Mouse (Mus musculus) heart, embryonic 14.5 days (tissue): ENCODE data around the gene Gskip. TPM values are rescaled to one million over a fixed set of nuclear protein-coding genes. Genes with fewer than 3 reads are reported as not detected.
A peak's percentile ranks its signal among the peaks of the same experiment; 100 is the strongest.

Source experiments
- ATAC-seq: fragments of 200-750 bp; cut with Nextera tagmentation; 2 replicates; pipeline ENCODE4 v1.8.0; 2017; ENCODE audit warnings: low read depth, moderate TSS enrichment; ENCODE audit not compliant: insufficient number of reproducible peaks, insufficient read depth, low FRiP score
- H3K27ac ChIP-seq, 2 experiments: fragments of 200-500 bp in 1 of 2; fragments of 300-500 bp in 1 of 2; sonication (generic) in 1 of 2; replicated peaks in 1 of 2; 2 replicates each; pipeline ENCODE4 v1.5.1; 2012 to 2014; ENCODE audit warnings: low read depth in 2 of 2, low read length in 2 of 2, control low read depth in 1 of 2, mild to moderate bottlenecking in 1 of 2, mixed read lengths in 1 of 2; ENCODE audit not compliant: control insufficient read depth in 1 of 2, insufficient read depth in 1 of 2
- H3K27me3 ChIP-seq: fragments of 300-500 bp; sonication (generic); 2 replicates; pipeline ENCODE4 v1.6.1; 2014; ENCODE audit warnings: mild to moderate bottlenecking, low read length, control low read depth; ENCODE audit not compliant: control insufficient read depth, insufficient read depth
- H3K36me3 ChIP-seq: fragments of 300-500 bp; sonication (generic); 2 replicates; pipeline ENCODE4 v1.6.1; 2014; ENCODE audit warnings: mild to moderate bottlenecking, control low read depth, low read length, mixed read lengths; ENCODE audit not compliant: control insufficient read depth, insufficient read depth
- H3K4me1 ChIP-seq, 2 experiments: fragments of 200-500 bp in 1 of 2; fragments of 300-500 bp in 1 of 2; sonication (generic) in 1 of 2; 2 replicates each; pipeline ENCODE4 v1.6.1; 2012 to 2014; ENCODE audit warnings: low read length in 2 of 2, control low read depth in 1 of 2, mixed read lengths in 1 of 2; ENCODE audit not compliant: control insufficient read depth in 2 of 2, insufficient read depth in 2 of 2
- H3K4me2 ChIP-seq: fragments of 300-500 bp; sonication (generic); 2 replicates; pipeline ENCODE4 v1.6.1; 2014; ENCODE audit warnings: mild to moderate bottlenecking, low read length
- H3K4me3 ChIP-seq, 2 experiments: fragments of 200-500 bp in 1 of 2; fragments of 300-500 bp in 1 of 2; sonication (generic) in 1 of 2; 2 replicates each; pipeline ENCODE4 v1.5.1; 2012 to 2014; ENCODE audit warnings: low read length in 2 of 2, mild to moderate bottlenecking in 2 of 2, control low read depth in 1 of 2, low read depth in 1 of 2, moderate library complexity in 1 of 2; ENCODE audit not compliant: control insufficient read depth in 1 of 2, insufficient read depth in 1 of 2
- H3K9ac ChIP-seq: fragments of 300-500 bp; sonication (generic); 2 replicates; pipeline ENCODE4 v1.6.1; 2014; ENCODE audit warnings: mild to moderate bottlenecking, low read length
- H3K9me3 ChIP-seq: fragments of 300-500 bp; sonication (generic); 2 replicates; pipeline ENCODE4 v1.6.1; 2016; ENCODE audit warnings: low read length, control low read depth; ENCODE audit not compliant: control insufficient read depth
- WGBS: fragments of 180-500 bp; shearing (Covaris S2); extraction: QIAGEN DNeasy Blood & Tissue Kit; methylation state at CpG from one replicate; pipeline ENCODE4 v1.1.7; 2014; 5-methylcytosine and 5-hydroxymethylcytosine counted together
- polyA plus RNA-seq: library from polyadenylated mRNA; unstranded; fragments of >200 nt; fragmentation: Nextera tagmentation; extraction: Ambion mirVana; gene quantifications from 2 replicates; pipeline ENCODE4 v1.2.1, GENCODE M21; 2014

Gskip gene
- polyA plus RNA-seq, 1 experiment from 2014 or later, result 25.4 TPM

DNA sequence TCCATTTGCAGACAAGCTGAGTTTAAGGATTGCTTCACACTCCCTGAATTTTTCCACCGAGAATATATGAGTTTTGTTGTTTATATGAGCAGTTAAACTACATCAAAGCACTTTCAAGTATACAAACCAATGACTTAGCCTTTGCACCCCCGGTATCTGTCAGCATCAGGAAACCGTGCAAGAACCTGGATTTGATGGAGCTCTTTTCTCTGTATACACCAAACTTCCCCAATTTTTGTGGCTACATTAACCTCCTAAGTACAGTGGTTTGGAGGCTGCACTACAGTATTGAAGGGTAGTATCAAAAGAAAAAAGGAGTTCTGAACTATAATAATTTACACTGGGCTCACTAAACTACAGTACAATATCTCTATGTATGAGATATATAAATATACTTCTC is 5.9 kb upstream of the Gskip start:
- Histone ChIP-seq H3K27ac (no peak overlapping the region), H3K4me1 (peaks cover 3 to 9% of the 10 kb centered on the region in 2 experiments), H3K27me3 (no peaks in the 10 kb centered on the region), H3K4me2 (no peak overlapping the region), H3K36me3 (peaks cover 22% of the 10 kb centered on the region), H3K9me3 (no peaks in the 10 kb centered on the region), H3K9ac (no peak overlapping the region), H3K4me3 (no peak overlapping the region)
- 92% methylated on average over 3 of the region's 3 CpGs for WGBS
- ATAC-seq, result no peak

DNA sequence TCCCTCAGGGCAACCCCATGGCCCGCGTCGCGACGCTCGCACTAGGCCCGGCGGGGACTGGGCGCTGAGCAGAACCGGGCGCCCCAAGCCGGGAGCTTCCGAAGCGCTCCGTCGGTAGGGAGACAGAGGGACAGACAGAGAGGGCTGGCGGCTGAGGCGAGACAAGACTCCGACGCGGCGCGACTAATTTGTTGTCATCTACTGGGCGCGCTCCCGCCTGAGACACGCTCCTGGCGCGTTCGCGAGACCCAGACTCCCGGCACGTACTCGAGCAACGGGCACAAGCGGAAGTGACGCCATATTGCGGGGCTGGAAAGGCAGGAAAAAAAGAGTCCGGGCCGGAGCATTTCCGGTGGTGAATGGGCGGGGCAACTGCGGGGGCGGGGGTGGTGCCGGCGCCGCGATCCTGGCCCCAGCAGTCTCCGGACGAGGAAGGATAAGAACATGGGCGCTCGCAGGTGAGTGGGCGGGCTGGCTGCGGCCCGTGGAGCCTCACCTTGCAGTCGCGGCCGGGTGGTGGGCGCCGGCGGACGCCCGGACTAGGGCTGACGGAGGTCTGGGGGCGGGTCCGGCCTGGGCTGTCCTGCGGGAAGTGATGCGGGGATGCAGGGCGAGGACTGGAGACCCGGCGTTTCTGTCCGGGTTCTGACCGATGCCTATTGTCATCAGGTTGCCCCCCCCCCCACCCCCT is 517 bp downstream of the Gskip start, which contains the start of gene Atg2b:
TSS of gene Atg2b (minus strand) at position 211 of the 691 bp plus-strand sequence.
- Histone ChIP-seq H3K27ac (peak within 1 kb of the TSS; percentile 92), H3K4me2 (peak within 1 kb of the TSS; percentile 77), H3K36me3 (peaks cover 18% of the 10 kb centered on the region), H3K27me3 (no peaks in the 10 kb centered on the region), H3K9ac (peak within 1 kb of the TSS; percentile 92), H3K9me3 (no peaks in the 10 kb centered on the region), H3K4me3 (peak within 1 kb of the TSS; percentile 81 to 83), H3K4me1 (peaks cover 5 to 19% of the 10 kb centered on the region in 2 experiments)
- under 1% methylated on average over 73 of the region's 73 CpGs for WGBS
- peak; percentile 93 for ATAC-seq

DNA sequence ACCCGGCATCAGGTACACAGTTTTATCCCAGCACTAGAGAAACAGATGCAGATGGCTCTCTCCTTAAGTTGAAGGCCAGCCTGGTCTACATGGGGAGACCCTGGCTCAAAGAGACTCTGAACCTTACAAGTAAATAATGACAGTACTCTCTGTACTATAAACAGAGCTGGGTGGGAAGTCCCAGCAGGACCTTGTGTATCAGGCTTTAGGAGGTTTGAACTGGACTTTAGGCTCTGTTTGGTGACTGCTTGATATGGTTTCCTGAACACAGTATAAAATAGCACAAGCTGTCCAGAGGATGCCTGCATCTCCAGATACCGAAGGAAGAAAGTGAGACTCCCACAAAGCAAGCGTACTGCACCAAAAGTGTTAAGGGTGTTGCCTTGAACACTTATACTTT is 2.2 kb downstream of the Gskip start:
- no peaks in the 10 kb centered on the region for H3K9me3 ChIP-seq
- H3K4me2 ChIP-seq, result no peak overlapping the region
- H3K4me3 ChIP-seq, result no peak overlapping the region
- H3K9ac ChIP-seq, result no peak overlapping the region
- 82% methylated on average over 3 of the region's 3 CpGs for WGBS
- H3K36me3 ChIP-seq, result peaks cover 20% of the 10 kb centered on the region
- peaks cover 5 to 19% of the 10 kb centered on the region in 2 experiments for H3K4me1 ChIP-seq
- no peaks in the 10 kb centered on the region for H3K27me3 ChIP-seq
- no peak overlapping the region for H3K27ac ChIP-seq
- no peak for ATAC-seq

DNA sequence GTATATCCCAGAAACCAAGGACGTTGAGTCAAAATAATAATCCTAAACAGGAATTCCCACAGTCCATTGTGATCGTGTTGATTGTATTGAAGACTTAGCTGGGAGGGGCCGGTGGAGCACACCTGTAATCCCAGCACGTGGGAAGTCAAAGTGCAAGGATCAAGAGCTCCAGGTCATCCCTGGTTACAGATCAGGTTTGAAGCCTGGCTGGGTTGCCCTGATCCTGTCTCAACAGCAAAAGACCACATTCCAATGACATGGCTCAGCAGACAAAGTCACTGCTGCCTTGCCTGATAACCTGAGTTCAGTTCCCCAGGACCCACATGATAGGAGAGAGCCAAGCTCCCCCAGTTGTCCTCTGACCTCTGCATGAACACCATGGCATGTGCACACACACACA is 2.8 kb downstream of the Gskip start:
- ATAC-seq, result no peak
- Histone ChIP-seq H3K4me2 (no peak overlapping the region), H3K36me3 (peaks cover 25% of the 10 kb centered on the region), H3K9me3 (no peaks in the 10 kb centered on the region), H3K9ac (no peak overlapping the region), H3K27me3 (no peaks in the 10 kb centered on the region), H3K4me1 (peaks cover 5 to 19% of the 10 kb centered on the region in 2 experiments), H3K4me3 (no peak overlapping the region), H3K27ac (no peak overlapping the region)
- WGBS, result 80% methylated on average over 4 of the region's 4 CpGs

DNA sequence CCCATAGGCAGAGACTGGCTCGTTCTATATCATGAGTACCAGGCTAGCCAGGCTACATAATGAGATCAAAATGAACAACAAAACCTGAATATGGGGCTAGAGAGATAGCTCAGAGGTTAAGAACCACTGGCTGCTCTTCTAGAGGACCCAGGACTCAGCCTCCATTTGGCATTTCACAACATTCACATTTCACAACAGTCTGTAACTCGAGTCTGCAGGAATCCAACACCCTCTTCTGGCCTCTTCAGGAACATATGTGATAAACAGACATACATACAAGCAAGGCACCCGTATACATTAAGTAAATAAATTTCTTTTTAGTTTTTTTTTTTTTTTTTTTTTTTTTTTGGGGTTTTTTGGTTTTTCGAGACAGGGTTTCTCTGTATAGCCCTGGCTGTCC is 3.9 kb downstream of the Gskip start:
- no peak for ATAC-seq
- no peaks in the 10 kb centered on the region for H3K27me3 ChIP-seq
- no peaks in the 10 kb centered on the region for H3K9me3 ChIP-seq
- peaks cover 2 to 12% of the 10 kb centered on the region in 2 experiments; a peak in 3 of 4 replicates for H3K4me1 ChIP-seq
- no peak overlapping the region for H3K9ac ChIP-seq
- peaks cover 25% of the 10 kb centered on the region for H3K36me3 ChIP-seq
- H3K4me2 ChIP-seq, result no peak overlapping the region
- no peak overlapping the region for H3K4me3 ChIP-seq
- no peak overlapping the region for H3K27ac ChIP-seq
- WGBS, result 93% methylated on average over 4 of the region's 4 CpGs

DNA sequence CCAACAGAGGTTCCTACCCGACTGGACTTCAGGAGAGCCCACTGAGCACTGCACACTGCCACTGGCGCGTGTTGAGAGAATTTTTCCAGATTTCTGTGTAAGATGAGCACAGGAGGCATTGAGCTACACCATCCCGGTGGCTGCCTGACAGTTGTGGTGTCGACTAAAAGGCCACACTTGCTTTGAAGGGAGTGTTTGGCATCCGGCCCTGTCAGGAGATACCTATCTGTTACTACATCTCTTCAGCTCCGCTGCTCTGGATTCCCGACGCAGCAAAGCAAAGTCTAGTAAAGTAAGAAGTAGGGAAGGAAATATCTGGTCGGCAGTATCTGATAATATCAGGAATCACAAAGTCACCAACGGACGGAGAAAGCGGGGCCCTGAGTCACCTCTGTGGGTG is 4.8 kb downstream of the Gskip start:
- Histone ChIP-seq H3K27ac (no peak overlapping the region), H3K9me3 (no peaks in the 10 kb centered on the region), H3K36me3 (peaks cover 25% of the 10 kb centered on the region), H3K4me2 (no peak overlapping the region), H3K4me1 (peaks cover 0 to 6% of the 10 kb centered on the region in 2 experiments; a peak in 2 of 4 replicates), H3K9ac (no peak overlapping the region), H3K27me3 (no peaks in the 10 kb centered on the region), H3K4me3 (no peak overlapping the region)
- ATAC-seq, result no peak
- 86% methylated on average over 13 of the region's 13 CpGs for WGBS

DNA sequence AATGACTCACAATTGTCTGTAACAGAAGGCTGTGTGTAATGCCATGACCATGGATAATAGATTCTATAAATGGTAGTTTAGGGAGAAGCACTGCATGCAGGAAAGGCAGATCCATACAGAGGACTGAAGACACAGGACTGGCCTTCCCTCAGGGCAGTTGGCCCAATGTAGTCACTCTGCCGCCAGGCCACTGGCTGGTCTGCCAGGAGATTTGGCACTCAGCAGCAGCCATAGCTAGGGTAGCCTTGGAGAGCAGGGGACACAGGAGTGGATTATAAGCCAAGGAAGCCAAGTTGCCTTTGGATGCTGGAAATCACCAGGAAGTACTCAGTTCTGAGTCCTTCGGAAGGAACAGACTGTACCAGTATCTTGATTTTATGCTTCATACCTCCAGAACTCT is 9.4 kb downstream of the Gskip start:
- 93% methylated on average over 2 of the region's 2 CpGs for WGBS
- Histone ChIP-seq H3K27me3 (no peaks in the 10 kb centered on the region), H3K4me3 (no peak overlapping the region), H3K4me1 (no peaks in the 10 kb centered on the region), H3K9me3 (no peaks in the 10 kb centered on the region), H3K36me3 (peaks cover 26% of the 10 kb centered on the region), H3K4me2 (no peak overlapping the region), H3K9ac (no peak overlapping the region), H3K27ac (no peak overlapping the region)
- ATAC-seq, result no peak

DNA sequence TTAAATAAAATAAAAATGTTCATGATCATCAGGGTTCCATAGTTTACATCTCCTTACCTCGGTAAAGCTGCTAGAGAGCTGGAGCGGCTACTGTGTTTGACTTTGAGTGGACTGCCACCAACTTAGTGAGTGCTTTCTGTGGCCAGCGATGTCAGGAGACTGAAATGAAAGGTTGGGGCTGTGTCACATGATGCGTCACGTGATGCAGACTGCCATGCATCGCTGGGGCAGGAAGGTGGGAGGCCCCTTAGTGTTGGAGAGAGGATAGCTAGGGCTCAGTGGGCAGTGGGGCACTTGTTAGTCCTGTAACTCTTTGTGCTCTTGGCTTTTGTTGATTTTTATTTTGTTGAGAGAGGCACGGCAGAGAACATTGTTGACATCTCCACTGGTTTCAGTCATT is 11.2 kb downstream of the Gskip start:
- no peaks in the 10 kb centered on the region for H3K27me3 ChIP-seq
- no peak overlapping the region for H3K4me3 ChIP-seq
- H3K36me3 ChIP-seq, result peaks cover 26% of the 10 kb centered on the region
- H3K27ac ChIP-seq, result no peak overlapping the region
- H3K4me2 ChIP-seq, result no peak overlapping the region
- ATAC-seq, result no peak
- H3K4me1 ChIP-seq, result no peaks in the 10 kb centered on the region
- WGBS, result 77% methylated on average over 7 of the region's 7 CpGs
- no peaks in the 10 kb centered on the region for H3K9me3 ChIP-seq
- no peak overlapping the region for H3K9ac ChIP-seq
